9 mouse cellular contexts compared by ENCODE assay signal in the genomic region with DNA sequence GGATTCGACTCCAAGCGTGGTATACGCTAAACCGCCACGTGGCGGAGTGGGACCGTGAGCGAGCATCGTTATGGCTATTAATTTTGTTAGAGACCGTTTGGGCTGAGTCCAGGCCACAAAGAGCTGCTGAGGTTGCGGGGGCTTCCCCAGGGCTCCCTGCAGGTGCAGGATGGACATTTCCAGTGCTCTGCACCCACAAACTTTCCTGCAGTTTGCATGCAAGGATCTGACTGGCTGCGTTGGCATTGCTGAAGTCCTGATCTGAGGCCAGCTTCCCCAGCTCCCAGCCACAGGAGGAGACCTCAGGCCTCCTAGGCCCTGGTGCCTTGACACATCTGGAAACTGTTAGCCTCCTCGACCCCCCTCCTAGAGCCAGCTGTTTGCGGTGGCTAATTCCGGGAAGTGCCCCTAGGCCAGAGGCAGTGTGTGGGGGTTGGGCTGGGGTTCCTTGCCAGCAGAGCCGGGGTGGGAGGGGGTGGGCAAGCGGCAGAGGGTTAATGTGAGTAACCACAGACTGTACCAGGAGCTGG. TPM values are rescaled to one million over a fixed set of nuclear protein-coding genes. Genes with fewer than 3 reads are reported as not detected.
DNase-seq lines count a peak whose midpoint lies in the region; ATAC-seq lines count a peak whose summit lies in the region.
"Had no signal": no experiment of that assay in that cellular context is flagged by ENCODE, and none has a peak within 500 bp of the region (broad histone marks: within the 10 kb centered on the region; RNA-seq: fewer than 3 reads in every experiment).

No protein-coding gene starts in this region.

- DNase-seq in hindbrain, embryonic 11.5 days (ENCODE audit: low spot score): peak; percentile 52
- no peak for DNase-seq in hindbrain, embryonic 14.5 days (ENCODE audit: low spot score)
- DNase-seq in thymus, postnatal 14 days: peak; percentile 37
- DNase-seq in thymus, adult 18-20 months: no peak
- DNase-seq in yolk sac, embryonic 10.5 days (ENCODE audit: low spot score): peak; percentile 50
- no peak for DNase-seq in midbrain, embryonic 14.5 days
- DNase-seq in heart, adult 9 months (ENCODE audit: low spot score in 2 of 2): no peak

- no peaks in the 10 kb centered on the region for H3K4me1 ChIP-seq in hindbrain, embryonic 11.5 days (replicated peaks; ENCODE audit: control insufficient read depth, insufficient read depth, low read length)
- peaks cover 12% of the 10 kb centered on the region; the same call in 1 of the 2 replicates for H3K4me1 ChIP-seq in hindbrain, embryonic 14.5 days (replicated peaks; ENCODE audit: control insufficient read depth, insufficient read depth, low read length)
- H3K4me1 ChIP-seq in midbrain, embryonic 14.5 days (ENCODE audit: control insufficient read depth, insufficient read depth, low read length): peaks cover 11% of the 10 kb centered on the region

- no peak overlapping the region for H3K4me2 ChIP-seq in hindbrain, embryonic 11.5 days (replicated peaks; ENCODE audit: low read depth, low read length)
- H3K4me2 ChIP-seq in hindbrain, embryonic 14.5 days (replicated peaks): no peak overlapping the region
- H3K4me2 ChIP-seq in midbrain, embryonic 14.5 days (ENCODE audit: low read length): no peak overlapping the region
- H3K4me2 ChIP-seq: liver, embryonic 15.5 days had no signal

- H3K4me3 ChIP-seq in hindbrain, embryonic 11.5 days (ENCODE audit: low read depth, low read length): no peak overlapping the region
- H3K4me3 ChIP-seq in hindbrain, embryonic 14.5 days (replicated peaks; ENCODE audit: low read length): no peak overlapping the region
- no peak overlapping the region for H3K4me3 ChIP-seq in midbrain, embryonic 14.5 days (replicated peaks; ENCODE audit: low read depth, low read length)
- H3K4me3 ChIP-seq: liver, embryonic 15.5 days had no signal

- H3K9me3 ChIP-seq in hindbrain, embryonic 11.5 days (ENCODE audit: control insufficient read depth, low read length): no peaks in the 10 kb centered on the region
- no peaks in the 10 kb centered on the region for H3K9me3 ChIP-seq in hindbrain, embryonic 14.5 days (ENCODE audit: control insufficient read depth, low read length)
- H3K9me3 ChIP-seq in midbrain, embryonic 14.5 days (ENCODE audit: control insufficient read depth, low read length): no peaks in the 10 kb centered on the region
- H3K9me3 ChIP-seq: liver, embryonic 15.5 days had no signal

- no peak overlapping the region for H3K9ac ChIP-seq in hindbrain, embryonic 11.5 days (ENCODE audit: low read depth, low read length)
- H3K9ac ChIP-seq in hindbrain, embryonic 14.5 days: no peak overlapping the region
- H3K9ac ChIP-seq in midbrain, embryonic 14.5 days (replicated peaks; ENCODE audit: low read length): no peak overlapping the region
- H3K9ac ChIP-seq: liver, embryonic 15.5 days had no signal

- 50% methylated on average over 17 of the region's 17 CpGs for WGBS in hindbrain, embryonic 11.5 days
- WGBS in hindbrain, embryonic 14.5 days: 59% methylated on average over 17 of the region's 17 CpGs
- 68% methylated on average over 17 of the region's 17 CpGs for WGBS in midbrain, embryonic 14.5 days

- H3K36me3 ChIP-seq in hindbrain, embryonic 11.5 days (ENCODE audit: control insufficient read depth, insufficient read depth, low read length): no peaks in the 10 kb centered on the region
- no peaks in the 10 kb centered on the region for H3K36me3 ChIP-seq in hindbrain, embryonic 14.5 days (replicated peaks; ENCODE audit: control insufficient read depth, insufficient read depth)
- H3K36me3 ChIP-seq in midbrain, embryonic 14.5 days (ENCODE audit: control insufficient read depth, insufficient read depth, low read length): no peaks in the 10 kb centered on the region
- H3K36me3 ChIP-seq: liver, embryonic 15.5 days had no signal

- H3K27me3 ChIP-seq in hindbrain, embryonic 11.5 days (ENCODE audit: control insufficient read depth, insufficient read depth, low read length): 0 out of 2 replicates have a peak, but pooled peaks cover 3% of the 10 kb centered on the region
- no peaks in the 10 kb centered on the region for H3K27me3 ChIP-seq in hindbrain, embryonic 14.5 days (ENCODE audit: control insufficient read depth, insufficient read depth, low read length)
- no peaks in the 10 kb centered on the region for H3K27me3 ChIP-seq in midbrain, embryonic 14.5 days (ENCODE audit: control insufficient read depth, insufficient read depth, low read length)
- H3K27me3 ChIP-seq: liver, embryonic 15.5 days had no signal

- no peak for ATAC-seq in hindbrain, embryonic 11.5 days (ENCODE audit: low FRiP score)
- no peak for ATAC-seq in hindbrain, embryonic 14.5 days (ENCODE audit: low FRiP score)
- ATAC-seq in hematopoietic stem cell, adult 5-6 weeks (replicated peaks in 1 of 2; ENCODE audit: insufficient read depth in 1 of 2, low FRiP score in 2 of 2, low TSS enrichment in 1 of 2, low read depth in 1 of 2, poor library complexity in 2 of 2, severe bottlenecking in 2 of 2): peak; percentile 33 to 74
- no peak for ATAC-seq in midbrain, embryonic 14.5 days (ENCODE audit: low FRiP score, low TSS enrichment)

- no peak overlapping the region for H3K27ac ChIP-seq in hindbrain, embryonic 11.5 days (ENCODE audit: low read depth, low read length)
- H3K27ac ChIP-seq in hindbrain, embryonic 14.5 days: no peak overlapping the region
- H3K27ac ChIP-seq in midbrain, embryonic 14.5 days (replicated peaks; ENCODE audit: low read depth, low read length): no peak overlapping the region
- H3K27ac ChIP-seq: liver, embryonic 15.5 days had no signal

RNA-seq across cellular contexts. Expression of a gene that starts 24.4 kb away (rescaled TPM):
- 122 and 130 TPM in 2 replicates for polyA plus RNA-seq in hindbrain, embryonic 11.5 days (2014; fragmentation: Nextera tagmentation; extraction: Ambion mirVana)
- polyA plus RNA-seq in hindbrain, embryonic 14.5 days (2014; fragmentation: Nextera tagmentation; extraction: Ambion mirVana): 143 and 148 TPM in 2 replicates
- total RNA-seq in hematopoietic stem cell, adult 5-6 weeks (2017): 32.8 and 34.5 TPM in 2 replicates
- polyA plus RNA-seq in midbrain, embryonic 14.5 days (2014; fragmentation: Nextera tagmentation; extraction: Ambion mirVana): 141 and 148 TPM in 2 replicates

RNA-seq across cellular contexts. Expression of a gene that starts 54.2 kb away (rescaled TPM):
- 2.6 and 6.2 TPM in 2 replicates for polyA plus RNA-seq in hindbrain, embryonic 11.5 days (2014; fragmentation: Nextera tagmentation; extraction: Ambion mirVana)
- 4.1 and 6.5 TPM in 2 replicates for polyA plus RNA-seq in hindbrain, embryonic 14.5 days (2014; fragmentation: Nextera tagmentation; extraction: Ambion mirVana)
- 29.6 and 53.8 TPM in 2 replicates for total RNA-seq in hematopoietic stem cell, adult 5-6 weeks (2017)
- polyA plus RNA-seq in midbrain, embryonic 14.5 days (2014; fragmentation: Nextera tagmentation; extraction: Ambion mirVana): 4.3 and 5.5 TPM in 2 replicates

RNA-seq across cellular contexts. Expression of a gene that starts 57.6 kb away (rescaled TPM):
- 17.6 and 20.1 TPM in 2 replicates for polyA plus RNA-seq in hindbrain, embryonic 11.5 days (2014; fragmentation: Nextera tagmentation; extraction: Ambion mirVana)
- 50.3 and 52.5 TPM in 2 replicates for polyA plus RNA-seq in hindbrain, embryonic 14.5 days (2014; fragmentation: Nextera tagmentation; extraction: Ambion mirVana)
- total RNA-seq in hematopoietic stem cell, adult 5-6 weeks (2017): 2.1 and 2.7 TPM in 2 replicates
- polyA plus RNA-seq in midbrain, embryonic 14.5 days (2014; fragmentation: Nextera tagmentation; extraction: Ambion mirVana): 38.8 and 58.1 TPM in 2 replicates

Comparison
In these comparisons a context has a peak if more than half of its experiments do, and no peak if none do; other contexts are left out.
1. DNase-seq: peak in hindbrain, embryonic 11.5 days (single experiment), thymus, postnatal 14 days (single experiment) and yolk sac, embryonic 10.5 days (single experiment); none in hindbrain, embryonic 14.5 days (single experiment), thymus, adult 18-20 months (0 of 2), midbrain, embryonic 14.5 days (single experiment) and heart, adult 9 months (0 of 2).
2. ATAC-seq: peak in hematopoietic stem cell, adult 5-6 weeks (2 of 2); none in hindbrain, embryonic 11.5 days (single experiment), hindbrain, embryonic 14.5 days (single experiment) and midbrain, embryonic 14.5 days (single experiment).